Mouse (Mus musculus): Measurements from ENCODE around the gene Fam155a. TPM values are rescaled to one million over a fixed set of nuclear protein-coding genes. Genes with fewer than 3 reads are reported as not detected.

The Fam155a gene
- polyA plus RNA-seq, 2 experiments = 1.1 to 2.1 TPM

GRCm38 (mm10) chr8:9191682-9192081 lies 579.3 kb downstream of the Fam155a start:
- Histone ChIP-seq H3K4me3 (replicated peaks; ENCODE audit: low read length) (no peak overlapping the region), H3K4me1 (ENCODE audit: control insufficient read depth, insufficient read depth, low read length) (peaks cover 4% of the 10 kb centered on the region; the same call in 1 of the 2 replicates), H3K27ac (replicated peaks; ENCODE audit: low read depth, low read length) (no peak overlapping the region), H3K9ac (ENCODE audit: low read depth, low read length, severe bottlenecking) (no peak overlapping the region), H3K36me3 (ENCODE audit: control insufficient read depth, insufficient read depth, low read length) (no peaks in the 10 kb centered on the region), H3K27me3 (ENCODE audit: control insufficient read depth, insufficient read depth, low read length) (no peaks in the 10 kb centered on the region), H3K4me2 (replicated peaks; ENCODE audit: low read depth, low read length, severe bottlenecking) (no peak overlapping the region), H3K9me3 (ENCODE audit: control insufficient read depth, low read length) (no peaks in the 10 kb centered on the region)
- DNase-seq (ENCODE audit: low spot score) (no peak), ATAC-seq (ENCODE audit: low FRiP score, low read depth) (no peak)
- WGBS = 86% methylated on average over 3 of the region's 3 CpGs
- no peak for TF ChIP-seq POLR2A (IDR thresholded peaks at IDR 0.05; ENCODE audit: borderline replicate concordance, extremely low read depth, insufficient read depth, insufficient read length)

- WGBS = 44% methylated on average over 4 of the region's 4 CpGs
- H3K27me3 ChIP-seq (ENCODE audit: control insufficient read depth, insufficient read depth, low read length) = no peaks in the 10 kb centered on the region
- no peak for TF ChIP-seq POLR2A (IDR thresholded peaks at IDR 0.05; ENCODE audit: borderline replicate concordance, extremely low read depth, insufficient read depth, insufficient read length)
- H3K4me2 ChIP-seq (replicated peaks; ENCODE audit: low read depth, low read length, severe bottlenecking) = no peak overlapping the region
- H3K36me3 ChIP-seq (ENCODE audit: control insufficient read depth, insufficient read depth, low read length) = no peaks in the 10 kb centered on the region
- peak; percentile 18 for DNase-seq (ENCODE audit: low spot score)
- ATAC-seq (ENCODE audit: low FRiP score, low read depth) = no peak
- no peaks in the 10 kb centered on the region for H3K9me3 ChIP-seq (ENCODE audit: control insufficient read depth, low read length)
- H3K4me1 ChIP-seq (ENCODE audit: control insufficient read depth, insufficient read depth, low read length) = no peaks in the 10 kb centered on the region
- H3K27ac ChIP-seq (replicated peaks; ENCODE audit: low read depth, low read length) = no peak overlapping the region
- H3K4me3 ChIP-seq (replicated peaks; ENCODE audit: low read length) = no peak overlapping the region
- no peak overlapping the region for H3K9ac ChIP-seq (ENCODE audit: low read depth, low read length, severe bottlenecking)
Measured at GRCm38 (mm10) chr8:9188616-9189015, 582.3 kb downstream of the Fam155a start.

- TF ChIP-seq POLR2A (IDR thresholded peaks at IDR 0.05; ENCODE audit: borderline replicate concordance, extremely low read depth, insufficient read depth, insufficient read length) = no peak
- Histone ChIP-seq H3K9ac (ENCODE audit: low read depth, low read length, severe bottlenecking) (no peak overlapping the region), H3K27me3 (ENCODE audit: control insufficient read depth, insufficient read depth, low read length) (no peaks in the 10 kb centered on the region), H3K4me1 (ENCODE audit: control insufficient read depth, insufficient read depth, low read length) (no peaks in the 10 kb centered on the region), H3K4me3 (replicated peaks; ENCODE audit: low read length) (no peak overlapping the region), H3K4me2 (replicated peaks; ENCODE audit: low read depth, low read length, severe bottlenecking) (no peak overlapping the region), H3K27ac (replicated peaks; ENCODE audit: low read depth, low read length) (no peak overlapping the region), H3K36me3 (ENCODE audit: control insufficient read depth, insufficient read depth, low read length) (no peaks in the 10 kb centered on the region), H3K9me3 (ENCODE audit: control insufficient read depth, low read length) (no peaks in the 10 kb centered on the region)
- 70% methylated on average over 2 of the region's 2 CpGs for WGBS
- DNase-seq (ENCODE audit: low spot score) = no peak
- no peak for ATAC-seq (ENCODE audit: low FRiP score, low read depth)
Measured at GRCm38 (mm10) chr8:9185200-9185599, 585.8 kb downstream of the Fam155a start.

- Histone ChIP-seq H3K4me1 (ENCODE audit: control insufficient read depth, insufficient read depth, low read length) (no peaks in the 10 kb centered on the region), H3K9ac (ENCODE audit: low read depth, low read length, severe bottlenecking) (no peak overlapping the region), H3K4me2 (replicated peaks; ENCODE audit: low read depth, low read length, severe bottlenecking) (no peak overlapping the region), H3K27me3 (ENCODE audit: control insufficient read depth, insufficient read depth, low read length) (no peaks in the 10 kb centered on the region), H3K27ac (replicated peaks; ENCODE audit: low read depth, low read length) (no peak overlapping the region), H3K36me3 (ENCODE audit: control insufficient read depth, insufficient read depth, low read length) (no peaks in the 10 kb centered on the region), H3K9me3 (ENCODE audit: control insufficient read depth, low read length) (no peaks in the 10 kb centered on the region), H3K4me3 (replicated peaks; ENCODE audit: low read length) (no peak overlapping the region)
- no peak for TF ChIP-seq POLR2A (IDR thresholded peaks at IDR 0.05; ENCODE audit: borderline replicate concordance, extremely low read depth, insufficient read depth, insufficient read length)
- DNase-seq (ENCODE audit: low spot score) (no peak), ATAC-seq (ENCODE audit: low FRiP score, low read depth) (no peak)
- WGBS = 66% methylated on average over 7 of the region's 7 CpGs
Measured at GRCm38 (mm10) chr8:9182461-9182860, 588.5 kb downstream of the Fam155a start.

- ATAC-seq (ENCODE audit: low FRiP score, low read depth) (no peak), DNase-seq (ENCODE audit: low spot score) (no peak)
- Histone ChIP-seq H3K27ac (replicated peaks; ENCODE audit: low read depth, low read length) (no peak overlapping the region), H3K9ac (ENCODE audit: low read depth, low read length, severe bottlenecking) (no peak overlapping the region), H3K36me3 (ENCODE audit: control insufficient read depth, insufficient read depth, low read length) (no peaks in the 10 kb centered on the region), H3K9me3 (ENCODE audit: control insufficient read depth, low read length) (no peaks in the 10 kb centered on the region), H3K4me1 (ENCODE audit: control insufficient read depth, insufficient read depth, low read length) (no peaks in the 10 kb centered on the region), H3K4me3 (replicated peaks; ENCODE audit: low read length) (no peak overlapping the region), H3K4me2 (replicated peaks; ENCODE audit: low read depth, low read length, severe bottlenecking) (no peak overlapping the region), H3K27me3 (ENCODE audit: control insufficient read depth, insufficient read depth, low read length) (no peaks in the 10 kb centered on the region)
- WGBS = 82% methylated on average over 17 of the region's 17 CpGs
- TF ChIP-seq POLR2A (IDR thresholded peaks at IDR 0.05; ENCODE audit: borderline replicate concordance, extremely low read depth, insufficient read depth, insufficient read length) = no peak
Measured at GRCm38 (mm10) chr8:9180686-9181315, 590.2 kb downstream of the Fam155a start.
